Mouse (Mus musculus) retina, embryonic 14.5 days (tissue): Measurements from ENCODE around the gene Prdm2.

Experiments
- DNase-seq: peaks from one replicate; pipeline ENCODE4 v3.0.0-alpha.2; 2015; ENCODE audit warnings: low spot score

Prdm2 gene

GRCm38 (mm10) chr4:143211584-143212340 is 1.0 kb downstream of the Prdm2 start:
- DNase-seq: peak; percentile 32

DNA sequence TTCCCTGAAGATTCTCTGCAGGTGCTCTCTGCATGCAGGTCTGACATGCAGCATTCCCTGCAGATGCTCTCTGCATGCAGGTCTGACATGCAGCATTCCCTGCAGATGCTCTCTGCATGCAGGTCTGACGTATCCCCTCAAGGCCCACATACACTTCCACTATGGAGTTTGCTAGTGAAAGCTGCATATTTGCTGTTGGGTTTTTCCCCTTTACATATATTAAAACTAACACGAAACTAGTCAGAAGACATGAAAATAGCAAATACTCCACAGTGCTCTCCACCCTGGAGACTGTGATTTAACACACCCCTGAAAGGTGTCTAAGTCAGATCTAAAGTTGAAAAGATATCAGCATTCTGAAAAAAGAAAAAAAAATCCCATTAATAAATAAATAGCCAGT is 2.8 kb downstream of the Prdm2 start:
- DNase-seq: no peak

- DNase-seq: no peak
Measured at GRCm38 (mm10) chr4:143202653-143203052, 10.1 kb downstream of the Prdm2 start.

GRCm38 (mm10) chr4:143198371-143198770 is 14.4 kb downstream of the Prdm2 start:
- no peak for DNase-seq

DNA sequence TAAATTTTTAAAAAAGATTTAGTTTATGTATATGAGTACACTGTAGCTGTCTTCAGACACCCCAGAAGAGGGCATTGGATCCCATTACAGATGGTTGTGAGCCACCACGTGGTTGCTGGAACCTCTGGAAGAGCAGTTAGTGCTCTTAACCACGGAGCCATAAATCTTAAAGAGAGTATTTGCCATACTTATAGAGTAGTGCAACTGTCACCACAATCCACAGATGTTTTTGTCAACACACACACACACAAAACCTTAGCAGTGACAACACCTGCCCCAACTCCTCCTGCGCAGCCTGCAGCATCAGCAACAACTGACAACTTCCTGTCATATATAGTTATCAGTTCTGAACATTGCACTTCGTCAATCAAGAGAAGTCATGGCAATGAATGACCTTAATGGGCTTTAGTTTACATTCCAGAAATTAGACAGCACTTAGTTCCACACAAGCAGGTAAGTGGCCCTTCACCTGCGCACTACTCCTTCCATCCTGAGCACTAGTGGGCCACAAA is 14.9 kb downstream of the Prdm2 start:
- no peak for DNase-seq

DNA sequence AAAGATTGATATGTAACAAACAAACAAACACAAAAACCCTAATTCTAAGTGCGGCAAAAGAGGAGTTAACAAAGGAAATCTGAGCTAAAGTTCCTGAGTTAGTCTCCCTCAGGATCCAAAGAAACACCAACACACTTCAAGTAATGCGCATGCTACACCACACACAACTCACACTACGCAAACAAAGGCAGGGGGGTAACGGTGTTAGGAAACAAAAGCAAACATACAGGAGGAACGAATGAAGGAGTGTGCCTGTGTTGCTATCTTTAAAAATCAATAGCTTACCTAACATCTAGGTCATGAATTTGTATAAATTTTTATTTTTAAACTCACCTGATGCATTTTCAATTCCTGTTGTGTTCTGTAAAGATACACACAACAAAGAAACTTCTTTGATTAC is 18.5 kb downstream of the Prdm2 start:
- DNase-seq: no peak

- DNase-seq: no peak
Measured at GRCm38 (mm10) chr4:143193164-143193563, 19.6 kb downstream of the Prdm2 start.

DNA sequence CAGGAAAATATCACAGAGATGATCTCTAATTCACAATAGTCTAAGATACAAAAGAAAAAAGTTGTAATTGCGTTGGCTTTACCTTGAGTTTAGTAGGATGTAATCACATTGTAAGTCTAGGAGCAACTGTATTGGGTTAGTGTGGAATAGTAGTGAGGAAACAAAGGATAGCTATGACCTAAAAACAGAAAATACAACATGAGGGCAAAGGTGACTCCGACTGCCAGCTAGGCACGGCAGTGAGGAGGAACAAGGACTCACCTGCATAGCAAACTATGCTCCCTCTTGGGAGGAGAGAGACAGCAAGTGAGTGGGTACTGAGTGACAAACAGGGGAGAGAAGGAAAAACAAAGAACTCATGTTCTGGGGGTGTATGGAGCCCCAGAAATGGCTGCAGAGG is 21.0 kb downstream of the Prdm2 start:
- no peak for DNase-seq

DNA sequence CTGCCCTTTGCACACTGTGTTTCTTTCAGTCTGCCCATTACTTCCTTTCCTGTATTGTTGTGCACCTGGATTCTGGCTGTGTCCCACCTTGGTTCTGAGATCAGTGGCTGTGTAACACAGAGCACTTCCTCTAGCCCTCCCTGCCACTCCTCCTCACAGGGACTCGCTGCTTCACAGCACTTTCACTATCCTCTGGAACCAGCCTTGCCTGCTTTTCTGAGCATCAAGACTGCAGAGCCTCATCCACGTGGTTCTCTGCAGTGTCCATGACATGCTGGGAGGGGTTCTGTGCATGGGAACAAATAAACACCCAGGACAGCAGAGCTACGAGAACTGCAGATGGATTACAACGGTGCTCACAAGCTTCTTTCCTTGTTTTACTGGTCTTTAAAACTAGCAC is 22.1 kb downstream of the Prdm2 start:
- DNase-seq: no peak

- DNase-seq: no peak
Measured at GRCm38 (mm10) chr4:143188571-143189191, 24.1 kb downstream of the Prdm2 start.

GRCm38 (mm10) chr4:143186066-143186465 is 26.7 kb downstream of the Prdm2 start:
- no peak for DNase-seq

DNA sequence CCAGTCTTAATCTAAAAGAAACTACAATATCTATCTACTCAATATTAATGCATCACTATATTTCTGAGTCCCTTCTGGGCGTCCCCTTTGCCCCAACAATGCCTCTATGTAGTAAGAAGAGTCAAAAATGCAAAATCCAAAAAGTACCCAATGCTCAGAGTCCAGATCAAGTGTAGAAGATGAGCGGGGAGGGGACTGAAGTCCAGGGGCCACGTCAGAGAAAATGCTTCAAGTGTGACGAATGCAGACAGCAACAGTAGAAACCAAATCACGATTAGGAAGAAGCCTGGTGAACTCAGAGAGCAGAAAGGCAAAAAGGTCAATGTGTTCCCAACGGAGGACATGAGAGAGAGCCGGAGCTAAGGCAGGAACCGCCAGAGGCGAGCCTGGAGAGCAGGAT is 27.3 kb downstream of the Prdm2 start:
- DNase-seq: no peak

DNA sequence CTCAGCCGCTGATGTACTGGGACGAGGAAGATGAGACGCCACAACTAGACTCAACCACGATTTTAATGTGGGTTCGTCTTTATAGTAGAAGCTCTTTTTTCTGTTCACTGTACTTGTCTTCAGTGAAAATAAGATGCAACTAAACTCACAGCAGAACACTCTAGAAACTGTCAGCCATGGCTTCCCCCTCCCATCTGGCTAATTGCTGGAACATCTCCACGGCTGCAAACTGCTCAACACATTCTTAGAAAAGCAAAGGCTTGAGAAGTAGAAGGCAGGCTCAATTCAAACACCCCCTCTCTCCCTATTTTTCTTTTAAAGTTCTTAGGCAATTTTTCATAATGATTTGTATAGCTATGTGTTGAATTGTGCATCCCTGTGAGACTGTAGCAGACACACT is 29.7 kb downstream of the Prdm2 start:
- no peak for DNase-seq

DNA sequence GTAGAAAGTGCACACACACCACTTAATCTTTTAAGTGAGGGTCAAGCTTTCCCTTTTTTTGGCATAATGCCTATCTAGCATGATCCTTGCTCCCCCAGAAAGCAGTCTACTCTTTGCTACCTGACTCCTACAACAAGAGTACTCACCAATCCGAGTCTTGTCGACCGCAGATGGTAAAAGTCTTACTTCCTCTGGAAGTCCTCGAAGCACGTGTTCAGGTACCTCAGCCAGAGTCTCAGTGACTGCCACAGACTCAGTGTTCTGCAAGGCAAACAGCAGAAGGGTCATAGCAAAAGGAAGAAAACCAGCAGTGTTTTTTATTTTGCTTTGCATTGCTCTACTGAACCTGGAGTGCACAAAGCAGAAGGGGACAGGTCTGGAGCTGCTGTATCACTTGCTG is 32.1 kb downstream of the Prdm2 start:
- DNase-seq: no peak

DNA sequence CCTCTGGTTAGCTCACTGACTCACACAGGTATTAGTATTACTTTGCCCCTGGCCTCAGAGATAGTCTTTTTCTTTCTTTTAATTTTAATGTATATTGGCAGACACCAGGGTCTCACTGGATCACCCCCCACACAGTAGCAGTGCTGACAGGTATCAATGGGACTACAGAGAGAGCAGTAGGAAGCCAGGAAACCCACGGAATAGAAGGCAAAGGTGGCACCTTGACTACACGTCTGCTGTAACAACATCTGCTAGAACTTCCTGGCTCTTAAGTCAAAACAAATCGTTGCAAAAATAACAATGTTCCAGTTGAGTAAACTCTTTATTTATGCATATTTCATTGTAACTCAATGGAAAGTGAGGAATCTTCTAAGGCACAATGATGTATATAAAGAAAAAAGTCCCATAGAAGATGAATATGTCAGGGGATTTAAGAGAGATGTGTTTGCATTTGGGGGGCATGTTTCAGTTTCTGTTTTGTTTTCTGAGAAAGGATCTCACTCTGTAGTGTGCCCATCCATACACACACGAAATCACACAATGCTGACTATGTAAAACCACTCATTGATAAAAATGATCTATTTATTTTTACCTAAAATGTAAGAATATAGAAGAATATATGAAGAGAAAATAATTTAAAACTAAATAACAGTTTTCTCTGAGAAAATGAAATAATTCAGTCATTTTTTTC is 41.0 kb downstream of the Prdm2 start:
- DNase-seq: no peak

- DNase-seq: no peak
Measured at GRCm38 (mm10) chr4:143170290-143170689, 42.5 kb downstream of the Prdm2 start.

GRCm38 (mm10) chr4:143168093-143168492 is 44.7 kb downstream of the Prdm2 start:
- DNase-seq: no peak

DNA sequence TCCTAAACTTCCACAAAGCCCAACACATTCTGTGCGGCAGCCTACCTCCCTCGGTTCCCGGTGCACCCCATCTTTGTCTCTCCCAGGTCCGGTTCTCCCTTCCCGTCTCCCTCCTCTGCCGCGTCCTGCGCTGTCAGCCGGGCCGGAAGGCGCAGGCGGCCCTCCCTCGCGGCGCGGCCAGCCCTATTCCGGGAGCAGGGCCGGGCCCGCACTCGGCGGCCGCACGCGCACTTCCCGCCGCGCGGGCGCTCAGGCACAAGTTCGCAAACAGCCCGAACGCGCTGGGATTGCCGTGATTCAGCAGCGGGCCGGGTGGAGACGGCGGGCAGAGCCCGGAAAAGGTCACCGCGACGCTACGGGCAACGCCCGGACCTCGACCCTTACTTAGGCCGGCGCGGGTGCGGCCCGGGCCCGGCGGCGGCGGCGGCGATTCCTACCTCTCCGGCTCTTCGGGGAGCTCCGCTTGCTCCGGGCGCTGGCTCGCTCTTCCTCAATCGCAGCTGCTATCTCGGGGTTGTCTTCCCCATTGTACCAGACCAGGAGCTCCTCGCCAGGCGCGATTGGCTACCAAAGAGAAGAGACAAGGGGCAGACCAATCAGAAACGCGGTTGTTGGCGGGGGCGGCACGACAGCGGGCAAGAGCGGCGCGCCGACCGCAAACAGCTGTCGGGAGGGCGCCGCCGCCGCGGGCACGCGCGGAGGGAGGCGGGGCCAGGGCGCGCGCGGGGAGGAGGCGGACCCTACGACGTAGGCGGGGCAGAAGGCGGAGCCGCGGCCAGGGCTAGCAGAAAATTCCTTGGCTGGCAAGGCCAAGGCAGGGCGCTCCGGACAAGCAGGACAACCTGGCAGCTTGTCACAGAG is 50.9 kb downstream of the Prdm2 start:
- DNase-seq: peak; percentile 98

DNA sequence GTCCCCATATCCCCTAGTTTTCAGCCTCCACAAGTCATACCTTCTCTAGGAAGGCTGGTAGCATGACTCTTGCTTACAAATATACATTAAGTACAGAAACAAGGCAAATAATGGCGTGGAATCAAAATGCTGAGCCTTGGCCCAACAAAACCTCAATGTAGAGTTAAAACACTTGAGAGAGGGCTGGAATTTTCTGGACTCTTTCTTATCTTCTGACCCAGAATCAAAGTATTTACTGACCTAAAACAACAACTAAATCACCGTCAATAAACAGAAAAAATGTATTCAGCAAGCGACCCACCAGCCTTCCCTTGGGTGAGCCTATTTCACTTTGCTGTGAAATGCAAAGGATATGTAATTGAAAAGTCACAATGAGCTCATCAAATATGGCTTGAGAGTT is 52.0 kb downstream of the Prdm2 start:
- DNase-seq: no peak

DNA sequence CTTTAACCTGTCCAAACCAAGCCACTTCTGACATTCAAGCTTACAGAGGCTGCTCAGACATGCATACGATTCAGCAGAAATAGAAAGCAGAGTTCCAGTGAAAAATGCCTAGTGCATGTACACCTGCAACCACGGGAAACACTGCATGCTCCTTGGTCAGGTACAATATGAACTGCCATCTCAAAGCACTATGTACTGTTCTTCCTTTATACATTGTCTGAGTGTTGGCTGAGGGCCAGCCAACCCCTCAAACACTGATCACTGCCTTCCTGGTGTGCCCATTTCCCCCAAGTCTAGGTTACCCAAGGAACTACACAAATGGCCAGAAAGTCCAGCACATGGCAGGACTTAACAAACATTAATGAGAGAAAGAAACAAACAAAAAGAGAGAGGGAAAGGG is 53.5 kb downstream of the Prdm2 start:
- no peak for DNase-seq

DNA sequence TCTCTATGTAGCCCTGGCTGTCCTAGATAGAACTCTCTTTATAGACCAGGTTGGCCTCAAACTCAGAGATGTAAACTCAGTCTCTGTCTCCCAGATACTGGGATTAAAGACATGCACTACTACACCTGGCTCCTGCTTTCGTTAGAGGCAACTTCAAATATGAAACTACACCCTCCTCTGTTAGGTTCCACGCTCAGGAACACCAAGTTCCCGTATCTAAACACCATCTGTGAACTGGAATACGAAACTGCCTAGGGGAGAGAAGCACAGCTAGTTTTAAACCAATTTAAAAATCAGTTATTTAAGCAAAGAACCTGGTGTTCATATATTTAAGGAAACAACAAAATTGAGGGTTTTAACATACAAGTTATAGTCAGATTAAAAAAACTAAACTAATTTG is 56.9 kb downstream of the Prdm2 start:
- DNase-seq: no peak

- DNase-seq: no peak
Measured at GRCm38 (mm10) chr4:143155036-143155435, 57.8 kb downstream of the Prdm2 start.
